Mouse (Mus musculus): ENCODE measurements at regions not wholly inside any gene's neighbourhood (a gene's known extent, or its start where the extent isn't known, plus 50 kb on each side); places are given as distances from the start of the nearest gene placed in this dataset.
"Not testable (repeated sequence)": the region's sequence is repeated elsewhere in the genome, so short reads cannot be mapped to it uniquely, and the experiment has no call there.

- no peak for DNase-seq (ENCODE audit: extremely low read depth, low read depth, low spot score)
Measured at GRCm38 (mm10) chr12:71702181-71702580, 128.7 kb upstream of the Daam1 start.

- no peak for DNase-seq (ENCODE audit: extremely low read depth, low read depth, low spot score)
Measured at GRCm38 (mm10) chr12:71703146-71703902, 127.6 kb upstream of the Daam1 start.

GRCm38 (mm10) chr12:71704431-71704830, 126.4 kb upstream of the Daam1 start:
- no peak for DNase-seq (ENCODE audit: extremely low read depth, low read depth, low spot score)

- DNase-seq (ENCODE audit: extremely low read depth, low read depth, low spot score) = no peak
Measured at GRCm38 (mm10) chr12:71707727-71708369, 123.0 kb upstream of the Daam1 start.

- no peak for DNase-seq (ENCODE audit: extremely low read depth, low read depth, low spot score)
Measured at GRCm38 (mm10) chr12:71714606-71715005, 116.3 kb upstream of the Daam1 start.

GRCm38 (mm10) chr12:71718412-71718811, 112.5 kb upstream of the Daam1 start:
- not testable (repeated sequence) for DNase-seq (ENCODE audit: extremely low read depth, low read depth, low spot score)

- DNase-seq (ENCODE audit: extremely low read depth, low read depth, low spot score) = no peak
Measured at GRCm38 (mm10) chr12:71718911-71719310, 112.0 kb upstream of the Daam1 start.

DNA sequence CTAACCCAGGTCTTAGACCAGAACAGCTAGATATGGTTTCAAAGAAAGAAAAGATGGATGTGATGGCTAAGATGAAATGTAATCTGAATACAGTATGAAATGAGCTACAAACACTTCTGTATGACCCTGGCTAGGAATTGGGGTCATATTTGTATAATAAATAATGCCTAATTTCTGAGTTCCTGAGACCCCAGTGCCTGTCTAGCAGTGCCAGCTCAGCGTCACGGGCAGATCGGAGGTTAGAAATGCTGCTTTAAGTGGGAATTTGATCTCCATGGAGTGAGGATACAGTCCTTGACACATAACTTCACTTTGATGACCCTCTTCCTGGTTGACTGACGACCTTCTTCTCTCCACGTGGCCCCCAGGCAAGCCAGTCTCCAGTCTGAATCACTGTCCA, 105.7 kb upstream of the Daam1 start:
- no peak for DNase-seq (ENCODE audit: extremely low read depth, low read depth, low spot score)

GRCm38 (mm10) chr12:71725713-71726336, 105.1 kb upstream of the Daam1 start:
- no peak for DNase-seq (ENCODE audit: extremely low read depth, low read depth, low spot score)

GRCm38 (mm10) chr12:71743345-71743744, 87.5 kb upstream of the Daam1 start:
- no peak for DNase-seq (ENCODE audit: extremely low read depth, low read depth, low spot score)

DNA sequence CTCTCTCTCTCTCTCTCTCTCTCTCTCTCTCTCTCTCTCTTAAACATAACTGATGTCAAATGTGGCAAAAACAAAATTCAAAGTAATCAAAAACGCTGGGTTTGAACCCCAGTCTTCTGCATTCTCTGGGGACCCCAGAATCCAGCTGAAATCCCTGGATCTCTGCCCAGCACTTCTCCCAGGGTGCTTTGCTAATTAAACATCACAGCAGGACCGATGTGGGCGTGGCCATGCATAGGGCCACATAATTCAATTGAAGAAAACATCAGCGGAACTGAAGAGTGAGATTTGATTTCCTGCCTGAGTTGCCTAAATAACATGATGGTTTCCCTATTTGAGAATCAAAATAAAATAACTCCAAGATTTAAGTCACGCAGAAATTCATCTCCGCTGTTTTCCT, 84.9 kb upstream of the Daam1 start:
- no peak for DNase-seq (ENCODE audit: extremely low read depth, low read depth, low spot score)

- no peak for DNase-seq (ENCODE audit: extremely low read depth, low read depth, low spot score)
Measured at GRCm38 (mm10) chr12:71747386-71747785, 83.5 kb upstream of the Daam1 start.

- DNase-seq (ENCODE audit: extremely low read depth, low read depth, low spot score) = no peak
Measured at GRCm38 (mm10) chr12:71747831-71748368, 83.0 kb upstream of the Daam1 start.

GRCm38 (mm10) chr12:71748731-71749130, 82.1 kb upstream of the Daam1 start:
- DNase-seq (ENCODE audit: extremely low read depth, low read depth, low spot score) = no peak

DNA sequence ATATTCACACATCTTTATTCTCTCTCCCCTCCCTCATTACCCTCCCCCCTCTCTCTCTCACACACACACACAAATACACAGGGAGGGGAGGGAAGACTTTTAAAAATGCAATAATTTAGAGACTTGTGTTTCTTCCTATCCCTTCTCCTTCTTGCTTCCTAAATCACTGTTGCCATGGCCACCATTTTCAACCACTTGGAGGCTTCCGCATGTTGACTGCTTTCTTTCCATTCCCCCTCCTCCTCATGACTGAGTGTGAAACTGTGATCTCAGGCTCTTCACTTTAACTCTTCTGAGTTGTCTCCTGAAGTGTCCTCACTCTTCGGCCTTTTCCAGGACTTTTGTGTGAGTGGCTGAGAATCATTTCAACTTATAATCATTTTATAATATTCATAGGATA, 81.2 kb upstream of the Daam1 start:
- DNase-seq (ENCODE audit: extremely low read depth, low read depth, low spot score) = no peak

DNA sequence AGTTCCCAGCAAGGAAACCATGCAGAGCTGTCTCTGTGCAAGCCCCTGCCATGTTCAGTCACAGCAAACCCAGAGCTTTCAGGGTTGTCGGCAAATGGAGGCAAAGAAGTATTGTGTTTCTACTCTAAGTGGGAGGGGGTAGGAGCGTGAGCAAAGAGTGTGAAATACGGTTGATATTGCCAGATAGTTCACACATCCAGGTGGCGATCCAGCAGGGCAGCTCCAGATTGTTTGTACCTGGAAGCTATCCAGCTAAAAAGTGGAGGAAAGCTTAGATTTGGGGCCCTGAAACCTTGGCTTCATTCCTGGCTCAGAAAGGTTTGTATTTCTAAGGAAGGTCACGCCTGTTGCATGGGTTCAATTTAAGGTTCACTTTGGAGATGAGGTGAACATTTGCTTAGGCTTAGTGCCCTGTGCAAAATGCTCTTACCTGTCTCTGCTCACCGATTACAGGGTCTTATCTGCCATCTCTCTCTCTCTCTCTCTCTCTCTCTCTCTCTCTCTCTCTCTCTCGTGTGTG, 78.1 kb upstream of the Daam1 start:
- no peak for DNase-seq (ENCODE audit: extremely low read depth, low read depth, low spot score)

DNA sequence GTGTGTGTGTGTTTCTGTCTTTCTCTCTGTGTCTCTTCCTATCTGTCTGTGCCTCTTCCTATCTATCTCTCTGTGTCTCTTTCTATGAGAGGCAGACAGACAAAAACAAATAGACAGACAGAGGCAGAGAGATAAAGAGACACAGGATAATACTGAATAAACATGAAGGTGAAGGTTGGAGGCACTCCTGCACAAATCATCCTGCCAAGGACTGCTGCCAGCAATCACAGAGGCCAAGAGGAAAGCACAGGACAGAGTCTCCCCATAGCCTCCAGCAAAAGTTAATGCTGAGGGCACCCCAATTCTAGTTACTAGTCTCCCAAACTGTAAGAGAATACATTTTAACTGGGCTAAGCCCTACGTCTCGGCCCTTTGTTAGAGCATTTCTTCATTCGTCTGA, 77.6 kb upstream of the Daam1 start:
- no peak for DNase-seq (ENCODE audit: extremely low read depth, low read depth, low spot score)

GRCm38 (mm10) chr12:71763194-71763593, 67.7 kb upstream of the Daam1 start:
- DNase-seq (ENCODE audit: extremely low read depth, low read depth, low spot score) = no peak

- DNase-seq (ENCODE audit: extremely low read depth, low read depth, low spot score) = no peak
Measured at GRCm38 (mm10) chr12:71766086-71766485, 64.8 kb upstream of the Daam1 start.

DNA sequence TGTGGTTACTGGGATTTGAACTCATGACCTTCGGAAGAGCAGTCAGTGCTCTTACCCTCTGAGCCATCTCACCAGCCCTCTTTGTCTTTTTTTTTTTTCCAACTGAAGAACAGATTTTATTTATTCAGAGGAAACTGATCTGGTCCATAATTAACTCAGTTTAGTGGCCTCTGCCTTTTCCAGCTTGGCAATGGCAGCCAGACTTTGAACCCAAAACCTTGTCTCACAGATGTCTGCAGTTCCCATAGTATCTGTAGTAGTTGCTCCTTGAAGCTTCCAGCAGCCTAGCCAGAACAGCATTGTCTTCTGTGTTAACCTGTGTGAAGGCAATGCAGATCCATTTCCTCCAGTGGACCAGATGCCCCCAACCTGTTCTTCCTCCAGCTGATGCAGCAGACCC, 64.2 kb upstream of the Daam1 start:
- DNase-seq (ENCODE audit: extremely low read depth, low read depth, low spot score) = no peak

DNA sequence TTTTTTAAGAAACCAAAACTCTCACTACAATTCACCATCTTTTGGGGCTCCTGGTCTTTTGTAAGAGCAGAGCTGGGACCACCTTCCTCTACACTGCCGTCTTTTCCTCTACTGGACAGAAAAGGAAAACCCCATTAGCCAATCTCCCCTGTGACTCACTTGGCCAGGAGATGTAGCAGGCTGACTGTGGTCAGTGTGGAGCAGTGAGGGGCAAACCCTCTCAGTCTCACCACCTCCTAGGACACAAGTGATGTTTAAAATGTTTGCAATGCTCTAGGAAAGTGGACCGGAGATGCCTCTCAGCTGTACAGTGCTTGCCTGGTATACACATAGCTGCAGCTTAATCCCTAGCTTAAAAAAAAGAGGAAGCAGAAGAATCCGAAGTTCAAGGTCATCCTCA, 63.0 kb upstream of the Daam1 start:
- DNase-seq (ENCODE audit: extremely low read depth, low read depth, low spot score) = no peak

DNA sequence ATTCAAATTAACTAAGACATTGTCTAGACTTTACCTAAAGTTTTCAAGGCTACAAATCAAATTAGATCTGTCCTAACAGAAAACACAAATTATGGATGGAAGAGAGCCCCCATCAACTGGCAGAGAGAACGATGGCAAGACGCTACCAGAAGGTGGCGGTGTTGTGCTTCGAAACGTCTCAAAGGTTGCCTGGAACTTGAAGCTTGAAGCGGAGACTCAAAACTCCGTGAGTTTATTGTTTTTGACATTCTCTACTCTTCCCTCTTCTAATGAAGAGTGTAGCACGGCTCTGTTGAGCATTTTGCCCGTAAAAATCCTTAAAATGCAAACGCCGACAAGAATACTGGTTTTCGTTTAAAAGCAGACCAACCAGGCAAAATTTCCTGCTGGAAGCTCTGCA, 62.4 kb upstream of the Daam1 start:
- DNase-seq (ENCODE audit: extremely low read depth, low read depth, low spot score) = no peak

Data from fat pad, adult 2 months (tissue).